Mouse (Mus musculus) liver, embryonic 14.5 days (tissue): ENCODE results near the gene Apbb1ip. TPM values are rescaled to one million over a fixed set of nuclear protein-coding genes. Genes with fewer than 3 reads are reported as not detected.

Source experiments
- ATAC-seq: fragments of 200-750 bp; cut with Nextera tagmentation; 2 replicates; pipeline ENCODE4 v1.8.0; 2017; ENCODE audit warnings: moderate number of reproducible peaks, mild to moderate bottlenecking, moderate library complexity; ENCODE audit not compliant: insufficient read depth
- DNase-seq, 3 experiments: peaks; one replicate each; pipeline ENCODE4 v3.0.0-alpha.2; 2012 to 2013; ENCODE audit warnings: low read depth in 3 of 3, low spot score in 3 of 3
- H3K27ac ChIP-seq: fragments of 300-500 bp; sonication (generic); 2 replicates; pipeline ENCODE4 v1.5.1; 2014; ENCODE audit warnings: moderate library complexity, mild to moderate bottlenecking, control low read depth, inconsistent platforms
- H3K27me3 ChIP-seq: fragments of 300-500 bp; sonication (generic); 2 replicates; pipeline ENCODE4 v1.6.1; 2014; ENCODE audit warnings: mild to moderate bottlenecking, low read length, moderate library complexity; ENCODE audit not compliant: control insufficient read depth, insufficient read depth
- H3K36me3 ChIP-seq: fragments of 300-500 bp; sonication (generic); replicated peaks from 2 replicates; pipeline ENCODE4 v1.6.1; 2014; ENCODE audit warnings: low read depth; ENCODE audit not compliant: control insufficient read depth, insufficient read depth
- H3K4me1 ChIP-seq, 2 experiments: fragments of 200-500 bp in 1 of 2; fragments of 300-500 bp in 1 of 2; sonication (generic) in 1 of 2; replicated peaks; 2 replicates each; pipeline ENCODE4 v1.6.1; 2012 to 2014; ENCODE audit warnings: antibody characterized with exemption in 1 of 2, inconsistent platforms in 1 of 2, low read length in 1 of 2; ENCODE audit not compliant: control insufficient read depth in 2 of 2, insufficient read depth in 2 of 2
- H3K4me2 ChIP-seq: fragments of 300-500 bp; sonication (generic); 2 replicates; pipeline ENCODE4 v1.6.1; 2014; ENCODE audit warnings: low read depth, mild to moderate bottlenecking, control low read depth, moderate library complexity
- H3K4me3 ChIP-seq, 2 experiments: fragments of 200-500 bp in 1 of 2; fragments of 300-500 bp in 1 of 2; sonication (generic) in 1 of 2; 2 replicates each; pipeline ENCODE4 v1.5.1; 2012 to 2014; ENCODE audit warnings: low read depth in 2 of 2, low read length in 2 of 2, mild to moderate bottlenecking in 2 of 2, control low read depth in 1 of 2, inconsistent platforms in 1 of 2, moderate library complexity in 1 of 2; ENCODE audit not compliant: insufficient read depth in 1 of 2
- H3K9ac ChIP-seq: fragments of 300-500 bp; sonication (generic); replicated peaks from 2 replicates; pipeline ENCODE4 v1.6.1; 2014; ENCODE audit warnings: mild to moderate bottlenecking, control low read depth, moderate library complexity
- H3K9me3 ChIP-seq: fragments of 300-500 bp; sonication (generic); 2 replicates; pipeline ENCODE4 v1.6.1; 2016; ENCODE audit warnings: low read length, mixed read lengths; ENCODE audit not compliant: control insufficient read depth
- CTCF ChIP-seq: IDR thresholded peaks from 2 replicates; pipeline ENCODE4 v1.5.1; 2016; ENCODE audit warnings: antibody characterized with exemption, low read depth, control low read depth
- EP300 ChIP-seq: IDR thresholded peaks from 2 replicates; pipeline ENCODE4 v1.6.1; 2016; ENCODE audit warnings: antibody characterized with exemption, low read depth
- WGBS: fragments of 180-500 bp; shearing (Covaris S2); extraction: QIAGEN DNeasy Blood & Tissue Kit; methylation state at CpG from one replicate; pipeline ENCODE4 v1.1.7; 2014; ENCODE audit not compliant: insufficient replicate concordance; 5-methylcytosine and 5-hydroxymethylcytosine counted together
- polyA plus RNA-seq, 2 experiments: library from polyadenylated mRNA; depleted of rRNA in 1 of 2; stranded (reverse) in 1 of 2; unstranded in 1 of 2; fragments of >200 nt; fragmentation: Nextera tagmentation in 1 of 2; extraction: Ambion mirVana in 1 of 2; gene quantifications; 2 replicates each; pipeline versions ENCODE4 v1.2.1 to v1.2.3; 2012 to 2014

Gene Apbb1ip
- polyA plus RNA-seq, 2 experiments = 7.3 to 10.6 TPM

- 51% methylated on average over 1 of the region's 1 CpGs for WGBS
- Histone ChIP-seq H3K27me3 (no peaks in the 10 kb centered on the region), H3K4me2 (no peak overlapping the region), H3K9me3 (no peaks in the 10 kb centered on the region), H3K4me1 (peaks cover 32 to 42% of the 10 kb centered on the region in 2 experiments), H3K27ac (peak overlapping the region; percentile 55), H3K36me3 (no peaks in the 10 kb centered on the region), H3K4me3 (no peak overlapping the region), H3K9ac (no peak overlapping the region)
- TF ChIP-seq EP300 (no peak), CTCF (no peak)
- ATAC-seq (no peak), DNase-seq (no peak)
Observed at GRCm38 (mm10) chr2:22780884-22781283, 7.0 kb downstream of the Apbb1ip start.

- H3K36me3 ChIP-seq = no peaks in the 10 kb centered on the region
- ATAC-seq (no peak; the same call in 1 of the 2 replicates), DNase-seq (no peak)
- peak overlapping the region; percentile 48 for H3K4me2 ChIP-seq
- H3K27me3 ChIP-seq = no peaks in the 10 kb centered on the region
- peak overlapping the region; percentile 18 for H3K9ac ChIP-seq
- H3K27ac ChIP-seq = peak overlapping the region; percentile 55
- peaks cover 32 to 42% of the 10 kb centered on the region in 2 experiments for H3K4me1 ChIP-seq
- 16% methylated on average over 4 of the region's 4 CpGs for WGBS
- TF ChIP-seq CTCF = no peak
- TF ChIP-seq EP300 = no peak
- H3K4me3 ChIP-seq = no peak overlapping the region
- no peaks in the 10 kb centered on the region for H3K9me3 ChIP-seq
Observed at GRCm38 (mm10) chr2:22781387-22782009, 7.6 kb downstream of the Apbb1ip start.

- ATAC-seq (peak; percentile 74), DNase-seq (peak in 2 of 3 experiments; percentile 46 to 47)
- no peak overlapping the region; the same call in 1 of the 2 replicates for H3K9ac ChIP-seq
- no peak overlapping the region for H3K4me3 ChIP-seq
- H3K27me3 ChIP-seq = no peaks in the 10 kb centered on the region
- WGBS = 13% methylated on average over 3 of the region's 3 CpGs
- H3K36me3 ChIP-seq = no peaks in the 10 kb centered on the region
- no peaks in the 10 kb centered on the region for H3K9me3 ChIP-seq
- H3K4me2 ChIP-seq = peak overlapping the region; percentile 48
- peak overlapping the region; percentile 55 for H3K27ac ChIP-seq
- peaks cover 29 to 39% of the 10 kb centered on the region in 2 experiments for H3K4me1 ChIP-seq
- TF ChIP-seq EP300 = peak; percentile 94
- no peak for TF ChIP-seq CTCF
Observed at GRCm38 (mm10) chr2:22782057-22782456, 8.2 kb downstream of the Apbb1ip start.

GRCm38 (mm10) chr2:22783137-22783638, 9.3 kb downstream of the Apbb1ip start:
- ATAC-seq (peak; percentile 55), DNase-seq (no peak)
- TF ChIP-seq CTCF (no peak), EP300 (no peak)
- H3K4me3 ChIP-seq = no peak overlapping the region
- no peaks in the 10 kb centered on the region for H3K9me3 ChIP-seq
- peaks cover 26 to 33% of the 10 kb centered on the region in 2 experiments for H3K4me1 ChIP-seq
- H3K36me3 ChIP-seq = no peaks in the 10 kb centered on the region
- H3K9ac ChIP-seq = no peak overlapping the region
- H3K27ac ChIP-seq = no peak overlapping the region
- no peaks in the 10 kb centered on the region for H3K27me3 ChIP-seq
- WGBS = 36% methylated on average over 2 of the region's 2 CpGs
- no peak overlapping the region for H3K4me2 ChIP-seq

- H3K4me2 ChIP-seq = no peak overlapping the region
- H3K36me3 ChIP-seq = no peaks in the 10 kb centered on the region
- no peaks in the 10 kb centered on the region for H3K9me3 ChIP-seq
- H3K9ac ChIP-seq = no peak overlapping the region
- H3K27me3 ChIP-seq = no peaks in the 10 kb centered on the region
- ATAC-seq = no peak
- H3K4me1 ChIP-seq = peaks cover 22 to 30% of the 10 kb centered on the region in 2 experiments
- no peak for DNase-seq
- 75% methylated on average over 3 of the region's 3 CpGs for WGBS
- TF ChIP-seq EP300 (no peak), CTCF (no peak)
- no peak overlapping the region for H3K4me3 ChIP-seq
- H3K27ac ChIP-seq = no peak overlapping the region
Observed at GRCm38 (mm10) chr2:22784186-22784585, 10.3 kb downstream of the Apbb1ip start.
